Mouse (Mus musculus) hindbrain, embryonic 13.5 days (tissue): ENCODE data around the gene Agpat4. TPM values are rescaled to one million over a fixed set of nuclear protein-coding genes. Genes with fewer than 3 reads are reported as not detected.

Source experiments
- ATAC-seq: fragments of 200-750 bp; cut with Nextera tagmentation; 2 replicates; pipeline ENCODE4 v1.8.0; 2017; ENCODE audit warnings: moderate TSS enrichment; ENCODE audit not compliant: low FRiP score
- H3K27ac ChIP-seq: fragments of 300-500 bp; sonication (generic); 2 replicates; pipeline ENCODE4 v1.5.1; 2015; ENCODE audit warnings: inconsistent platforms, mild to moderate bottlenecking, moderate library complexity
- H3K27me3 ChIP-seq: fragments of 300-500 bp; sonication (generic); 2 replicates; pipeline ENCODE4 v1.6.1; 2015; ENCODE audit warnings: mild to moderate bottlenecking, inconsistent platforms
- H3K36me3 ChIP-seq: fragments of 300-500 bp; sonication (generic); 2 replicates; pipeline ENCODE4 v1.6.1; 2015; ENCODE audit warnings: mild to moderate bottlenecking, inconsistent platforms
- H3K4me1 ChIP-seq: fragments of 300-500 bp; sonication (generic); replicated peaks from 2 replicates; pipeline ENCODE4 v1.6.1; 2015; ENCODE audit warnings: inconsistent platforms
- H3K4me2 ChIP-seq: fragments of 300-500 bp; sonication (generic); 2 replicates; pipeline ENCODE4 v1.6.1; 2015; ENCODE audit warnings: inconsistent platforms, mild to moderate bottlenecking, moderate library complexity
- H3K4me3 ChIP-seq: fragments of 300-500 bp; sonication (generic); 2 replicates; pipeline ENCODE4 v1.5.1; 2015; ENCODE audit warnings: mild to moderate bottlenecking, inconsistent platforms
- H3K9ac ChIP-seq: fragments of 300-500 bp; sonication (generic); 2 replicates; pipeline ENCODE4 v1.6.1; 2015; ENCODE audit warnings: mild to moderate bottlenecking, inconsistent platforms
- H3K9me3 ChIP-seq: fragments of 300-500 bp; sonication (generic); 2 replicates; pipeline ENCODE4 v1.6.1; 2016; ENCODE audit warnings: inconsistent platforms
- WGBS: fragments of 180-500 bp; shearing (Covaris S2); methylation state at CpG from one replicate; pipeline ENCODE4 v1.1.7; 2015; 5-methylcytosine and 5-hydroxymethylcytosine counted together
- polyA plus RNA-seq: library from polyadenylated mRNA; unstranded; fragments of >200 nt; fragmentation: Nextera tagmentation; extraction: Ambion mirVana; gene quantifications from 2 replicates; pipeline ENCODE4 v1.2.1, GENCODE M21; 2015

Agpat4 gene
- polyA plus RNA-seq, 1 experiment from 2014 or later = 55.2 TPM

DNA sequence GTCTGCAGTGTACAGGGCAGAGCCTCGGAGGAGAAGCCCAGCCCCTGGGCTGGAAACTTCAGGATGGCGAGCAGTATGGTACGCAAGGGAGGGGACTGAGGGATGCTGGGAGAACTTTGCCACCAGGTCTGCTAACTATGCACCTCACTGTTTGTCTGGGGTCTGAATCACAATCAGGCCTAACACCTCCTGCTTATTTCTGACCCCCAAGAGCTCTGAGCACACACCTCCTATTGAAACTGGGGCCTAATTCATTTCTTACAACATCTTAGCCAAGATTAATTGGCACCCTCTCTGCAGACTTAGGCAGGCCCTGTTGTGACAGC, 86.1 kb downstream of the Agpat4 start:
- peaks cover 59% of the 10 kb centered on the region for H3K4me1 ChIP-seq

DNA sequence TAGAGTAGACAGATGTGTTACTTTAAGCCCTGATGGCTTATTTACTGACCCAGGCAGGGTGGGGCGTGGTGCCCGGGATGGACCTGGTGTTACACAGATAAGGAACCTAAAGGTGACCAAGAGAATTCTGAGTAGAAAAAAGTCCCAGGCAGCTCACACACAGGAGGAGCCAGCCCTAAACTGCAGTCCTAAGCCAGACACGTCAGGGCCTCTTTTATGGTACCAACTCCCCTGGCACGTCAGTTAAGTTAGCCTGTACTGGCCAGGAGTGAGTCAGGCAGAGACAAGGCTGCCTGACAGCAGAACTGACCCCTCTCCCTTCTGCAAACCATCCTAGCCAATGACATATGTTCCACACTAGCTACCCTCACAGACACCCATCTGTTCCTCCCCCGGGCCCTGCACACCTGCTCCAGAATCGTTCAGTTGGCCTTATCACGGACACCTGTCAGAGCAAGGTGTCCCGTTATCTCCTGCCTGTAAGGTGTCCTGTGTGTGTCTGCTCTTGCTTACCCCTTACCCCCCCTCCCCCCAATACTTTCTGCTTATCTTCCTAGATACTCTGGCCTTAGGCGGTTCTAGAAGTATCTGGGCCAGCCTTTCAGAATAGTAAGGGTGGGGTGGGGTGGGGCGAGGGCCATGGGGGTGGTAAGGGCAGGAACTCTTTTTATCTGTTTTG, 86.7 kb downstream of the Agpat4 start:
- ATAC-seq = no peak
- Histone ChIP-seq H3K4me1 (peaks cover 59% of the 10 kb centered on the region), H3K36me3 (no peaks in the 10 kb centered on the region), H3K9me3 (no peaks in the 10 kb centered on the region), H3K4me2 (no peak overlapping the region), H3K9ac (peak overlapping the region; percentile 9; the same call in 1 of the 2 replicates), H3K27ac (peak overlapping the region; percentile 72; the same call in 1 of the 2 replicates), H3K27me3 (no peaks in the 10 kb centered on the region), H3K4me3 (no peak overlapping the region)
- 67% methylated on average over 10 of the region's 10 CpGs for WGBS

More for the DNA sequence above, 86.1 kb downstream of the Agpat4 start:
- WGBS = 81% methylated on average over 3 of the region's 3 CpGs
- Histone ChIP-seq H3K9me3 (no peaks in the 10 kb centered on the region), H3K36me3 (no peaks in the 10 kb centered on the region), H3K4me3 (no peak overlapping the region), H3K4me2 (no peak overlapping the region), H3K27ac (peak overlapping the region; percentile 72; the same call in 1 of the 2 replicates), H3K27me3 (no peaks in the 10 kb centered on the region), H3K9ac (0 out of 2 replicates have a peak overlapping the region, but pooled peaks have one; percentile 9)
- ATAC-seq = no peak

DNA sequence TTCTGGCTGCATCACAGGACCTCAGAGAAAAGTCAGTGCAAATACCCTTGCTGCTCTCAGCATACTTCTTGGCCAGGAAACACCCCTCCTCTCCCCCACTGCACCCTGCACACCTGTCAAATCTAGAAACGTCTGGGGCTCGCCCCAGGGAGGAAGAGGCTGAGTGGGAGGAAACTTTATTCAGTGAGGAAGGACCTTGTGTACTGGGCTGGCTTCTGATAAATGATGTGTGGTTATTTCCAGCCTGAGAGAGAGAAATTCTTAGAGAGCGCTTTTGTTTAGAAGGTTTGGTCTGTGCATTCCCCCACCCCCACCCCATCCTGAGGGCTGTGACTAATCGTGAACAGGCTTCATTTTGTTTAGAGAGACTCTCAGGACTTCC, 87.2 kb downstream of the Agpat4 start:
- H3K9ac ChIP-seq = no peak overlapping the region
- no peak overlapping the region for H3K4me3 ChIP-seq
- WGBS = 16% methylated on average over 4 of the region's 4 CpGs
- H3K9me3 ChIP-seq = no peaks in the 10 kb centered on the region
- H3K27me3 ChIP-seq = no peaks in the 10 kb centered on the region
- H3K36me3 ChIP-seq = no peaks in the 10 kb centered on the region
- H3K27ac ChIP-seq = peak overlapping the region; percentile 72
- peaks cover 64% of the 10 kb centered on the region for H3K4me1 ChIP-seq
- no peak for ATAC-seq
- H3K4me2 ChIP-seq = no peak overlapping the region

DNA sequence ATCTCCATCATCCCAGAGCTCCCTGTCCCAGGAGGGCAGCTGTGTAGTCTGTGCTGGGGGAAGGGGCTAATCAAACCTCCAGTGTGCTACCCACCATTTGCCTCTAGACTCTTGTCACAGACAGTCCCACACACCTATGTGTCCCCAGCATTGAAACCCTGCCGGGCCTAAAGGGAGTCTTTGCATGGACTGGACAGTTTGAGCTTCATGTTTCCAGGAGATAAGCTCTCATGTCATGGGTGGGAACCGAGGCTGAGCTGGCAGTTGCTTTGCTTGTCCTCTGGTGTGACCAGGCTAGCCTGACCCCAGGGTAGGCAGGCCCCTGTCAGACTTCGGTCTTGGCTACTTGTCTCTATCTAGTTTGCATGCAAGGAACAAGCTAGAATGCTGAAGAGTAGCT, 87.7 kb downstream of the Agpat4 start:
- no peaks in the 10 kb centered on the region; the same call in 1 of the 2 replicates for H3K36me3 ChIP-seq
- no peak overlapping the region for H3K4me2 ChIP-seq
- H3K4me1 ChIP-seq = peaks cover 64% of the 10 kb centered on the region
- no peak overlapping the region for H3K4me3 ChIP-seq
- H3K9ac ChIP-seq = no peak overlapping the region
- H3K27me3 ChIP-seq = no peaks in the 10 kb centered on the region
- ATAC-seq = no peak
- WGBS = 66% methylated on average over 3 of the region's 3 CpGs
- no peaks in the 10 kb centered on the region for H3K9me3 ChIP-seq
- H3K27ac ChIP-seq = peak overlapping the region; percentile 72

GRCm38 (mm10) chr17:12207022-12207548, 88.6 kb downstream of the Agpat4 start:
- 21% methylated on average over 1 of the region's 1 CpGs for WGBS
- Histone ChIP-seq H3K4me1 (peaks cover 64% of the 10 kb centered on the region), H3K9ac (no peak overlapping the region), H3K4me3 (no peak overlapping the region), H3K9me3 (no peaks in the 10 kb centered on the region), H3K4me2 (no peak overlapping the region), H3K36me3 (peaks cover 6% of the 10 kb centered on the region; the same call in 1 of the 2 replicates), H3K27me3 (no peaks in the 10 kb centered on the region), H3K27ac (no peak overlapping the region)
- no peak for ATAC-seq

- Histone ChIP-seq H3K4me3 (no peak overlapping the region), H3K27ac (no peak overlapping the region), H3K9me3 (no peaks in the 10 kb centered on the region), H3K4me1 (peaks cover 42% of the 10 kb centered on the region), H3K27me3 (no peaks in the 10 kb centered on the region), H3K36me3 (peaks cover 25% of the 10 kb centered on the region), H3K4me2 (no peak overlapping the region), H3K9ac (no peak overlapping the region)
- WGBS = 84% methylated on average over 4 of the region's 4 CpGs
- no peak for ATAC-seq
Measured at GRCm38 (mm10) chr17:12209481-12209880, 91.0 kb downstream of the Agpat4 start.

GRCm38 (mm10) chr17:12210544-12211132, 92.1 kb downstream of the Agpat4 start:
- peak; percentile 38; the same call in 1 of the 2 replicates for ATAC-seq

DNA sequence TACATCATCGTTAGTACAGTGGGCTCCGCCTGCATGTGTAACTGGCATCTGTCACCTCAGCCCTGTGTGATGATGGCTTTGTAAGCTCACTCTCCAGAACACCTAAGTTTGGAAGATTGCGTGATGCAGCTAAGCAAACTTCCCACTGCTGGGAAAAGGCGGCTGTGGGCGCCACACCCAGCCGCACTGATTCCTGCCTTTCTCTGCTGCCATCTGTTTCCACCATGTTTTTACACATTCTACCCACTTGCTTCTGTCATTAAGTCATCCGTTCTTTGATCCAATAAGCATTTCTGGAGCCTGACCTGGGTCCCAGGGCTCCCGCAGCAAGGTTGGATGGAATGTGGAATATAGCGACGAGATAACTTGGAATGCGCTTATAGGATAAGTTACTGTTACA, 93.4 kb downstream of the Agpat4 start:
- Histone ChIP-seq H3K9me3 (no peaks in the 10 kb centered on the region), H3K36me3 (peaks cover 49% of the 10 kb centered on the region), H3K4me3 (no peak overlapping the region), H3K27ac (no peak overlapping the region), H3K4me2 (no peak overlapping the region), H3K27me3 (no peaks in the 10 kb centered on the region), H3K4me1 (peaks cover 19% of the 10 kb centered on the region), H3K9ac (no peak overlapping the region)
- ATAC-seq = no peak
- 95% methylated on average over 11 of the region's 11 CpGs for WGBS

More at GRCm38 (mm10) chr17:12210544-12211132, 92.1 kb downstream of the Agpat4 start:
- no peaks in the 10 kb centered on the region for H3K9me3 ChIP-seq
- peaks cover 30% of the 10 kb centered on the region for H3K4me1 ChIP-seq
- no peaks in the 10 kb centered on the region for H3K27me3 ChIP-seq
- H3K4me3 ChIP-seq = no peak overlapping the region
- H3K9ac ChIP-seq = no peak overlapping the region
- peaks cover 37% of the 10 kb centered on the region for H3K36me3 ChIP-seq
- no peak overlapping the region for H3K27ac ChIP-seq
- H3K4me2 ChIP-seq = no peak overlapping the region
- WGBS = 35% methylated on average over 8 of the region's 8 CpGs

DNA sequence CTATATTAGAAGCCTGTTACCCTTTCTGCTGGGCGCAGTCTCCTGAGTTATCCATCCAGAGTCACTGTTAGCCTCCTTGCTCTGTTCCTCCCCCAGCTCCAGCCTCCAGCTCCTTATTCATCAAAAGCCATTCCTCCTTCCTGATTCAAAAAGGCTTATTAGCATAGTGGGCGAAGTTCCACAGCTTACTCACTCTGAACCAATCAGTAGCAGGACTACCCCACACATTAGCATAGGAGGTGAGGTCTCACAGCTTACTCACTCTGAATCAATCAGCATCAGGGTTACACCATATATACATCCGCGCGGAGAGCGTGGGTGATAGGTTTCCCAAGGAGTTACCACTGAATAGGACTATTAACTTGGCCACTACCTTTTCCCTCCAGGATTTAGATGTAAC, 93.8 kb downstream of the Agpat4 start:
- no peak overlapping the region for H3K27ac ChIP-seq
- peak; percentile 25; the same call in 1 of the 2 replicates for ATAC-seq
- peaks cover 14% of the 10 kb centered on the region for H3K4me1 ChIP-seq
- H3K9ac ChIP-seq = no peak overlapping the region
- H3K36me3 ChIP-seq = peaks cover 54% of the 10 kb centered on the region
- H3K27me3 ChIP-seq = no peaks in the 10 kb centered on the region
- H3K4me2 ChIP-seq = no peak overlapping the region
- no peak overlapping the region for H3K4me3 ChIP-seq
- WGBS = 83% methylated on average over 6 of the region's 6 CpGs
- H3K9me3 ChIP-seq = no peaks in the 10 kb centered on the region

GRCm38 (mm10) chr17:12213430-12213829, 94.9 kb downstream of the Agpat4 start:
- Histone ChIP-seq H3K9ac (no peak overlapping the region), H3K27me3 (no peaks in the 10 kb centered on the region), H3K9me3 (no peaks in the 10 kb centered on the region), H3K4me1 (peaks cover 5% of the 10 kb centered on the region; the same call in 1 of the 2 replicates), H3K4me3 (no peak overlapping the region), H3K4me2 (no peak overlapping the region), H3K27ac (no peak overlapping the region), H3K36me3 (peaks cover 65% of the 10 kb centered on the region)
- ATAC-seq = no peak
- WGBS = 90% methylated on average over 8 of the region's 8 CpGs

- H3K4me2 ChIP-seq = no peak overlapping the region
- H3K36me3 ChIP-seq = peaks cover 90% of the 10 kb centered on the region
- H3K4me1 ChIP-seq = 0 out of 2 replicates have a peak, but pooled peaks cover 4% of the 10 kb centered on the region
- no peak overlapping the region for H3K9ac ChIP-seq
- H3K27me3 ChIP-seq = no peaks in the 10 kb centered on the region
- ATAC-seq = no peak
- no peak overlapping the region for H3K4me3 ChIP-seq
- no peak overlapping the region for H3K27ac ChIP-seq
- H3K9me3 ChIP-seq = no peaks in the 10 kb centered on the region
- WGBS = 83% methylated on average over 6 of the region's 6 CpGs
Measured at GRCm38 (mm10) chr17:12216224-12216623, 97.7 kb downstream of the Agpat4 start.

GRCm38 (mm10) chr17:12221926-12222325, 103.4 kb downstream of the Agpat4 start:
- Histone ChIP-seq H3K4me3 (no peak overlapping the region), H3K4me2 (no peak overlapping the region), H3K27me3 (no peaks in the 10 kb centered on the region), H3K27ac (no peak overlapping the region), H3K9me3 (no peaks in the 10 kb centered on the region), H3K36me3 (peaks cover 65% of the 10 kb centered on the region), H3K9ac (no peak overlapping the region), H3K4me1 (peaks cover 12% of the 10 kb centered on the region)
- 60% methylated on average over 6 of the region's 6 CpGs for WGBS
- no peak for ATAC-seq
